Mouse (Mus musculus) T-cell, adult 2 months (primary cell): ENCODE results near the gene Gm20721.
A peak's percentile ranks its signal among the peaks of the same experiment; 100 is the strongest.

Source experiments
- DNase-seq: peaks from one replicate; pipeline ENCODE4 v3.0.0; 2022; ENCODE audit warnings: low spot score

The Gm20721 gene

DNA sequence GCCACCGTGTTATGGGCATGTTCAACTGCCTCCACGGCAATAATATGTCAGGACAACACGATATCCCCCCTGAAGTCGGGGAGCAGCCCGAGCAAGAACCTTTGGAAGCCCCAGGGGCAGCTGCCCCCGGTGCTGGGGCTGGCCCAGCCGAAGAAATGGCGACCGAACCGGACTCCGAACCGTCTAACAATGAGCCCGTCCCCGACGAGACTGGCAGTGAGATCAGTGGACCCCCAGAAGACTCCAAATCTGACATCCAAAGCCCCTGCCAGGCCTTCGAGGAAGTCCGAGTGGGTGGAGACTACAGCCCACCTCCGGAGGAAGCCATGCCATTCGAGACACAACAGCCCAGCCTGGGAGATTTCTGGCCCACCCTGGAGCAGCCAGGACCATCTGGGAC is 48.7 kb downstream of the Gm20721 start:
- DNase-seq: no peak

DNA sequence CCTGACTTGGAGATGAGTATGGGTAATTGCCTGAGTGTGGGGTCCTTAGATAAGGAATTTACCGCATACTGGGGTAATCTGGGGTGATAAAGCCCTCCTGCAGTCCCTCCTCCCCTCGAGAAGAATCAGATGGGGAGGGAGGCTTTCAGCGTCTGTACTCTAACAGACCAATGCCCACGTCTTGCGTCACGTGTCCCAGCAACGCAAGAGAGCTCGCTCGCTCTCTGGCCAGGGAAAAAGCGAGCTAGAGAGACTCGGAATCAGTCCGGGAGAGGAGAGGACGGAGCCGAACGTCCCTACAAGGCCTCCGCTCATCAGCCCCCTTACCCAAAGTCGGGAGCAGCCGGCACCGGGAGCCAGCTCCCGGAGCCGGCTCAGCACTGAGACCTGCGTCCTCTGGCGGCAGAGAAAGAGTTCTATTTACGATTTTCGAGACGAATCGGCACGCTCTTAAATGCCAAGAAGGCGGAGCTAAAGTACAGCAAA is 49.4 kb downstream of the Gm20721 start:
- DNase-seq: no peak

DNA sequence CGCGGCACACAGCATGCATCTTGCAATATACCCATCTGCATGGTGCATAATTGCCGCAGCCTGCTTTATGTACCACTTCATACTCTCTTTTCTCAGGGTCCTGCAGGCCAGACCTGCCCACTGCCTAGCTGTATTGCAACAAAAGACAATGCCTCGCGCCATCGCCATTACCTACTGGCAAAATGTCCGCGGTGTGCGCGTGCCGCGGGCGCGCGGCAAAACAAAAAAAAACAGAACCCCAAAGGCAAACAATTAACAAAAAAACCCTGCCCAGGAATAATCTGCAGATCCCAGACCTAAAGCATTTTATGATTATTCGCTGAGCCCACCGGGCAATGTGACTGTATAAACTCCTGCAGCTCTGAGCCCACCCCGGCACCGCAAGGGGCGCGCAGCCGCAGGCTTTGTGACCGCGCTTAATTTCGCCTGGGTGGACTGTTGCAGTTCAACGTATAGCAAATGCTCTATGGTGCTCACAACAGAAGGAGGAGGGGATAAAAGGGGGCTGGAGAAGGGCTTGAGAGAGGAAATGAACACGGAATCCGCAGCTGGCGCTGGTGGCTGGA is 50.5 kb downstream of the Gm20721 start:
- no peak for DNase-seq

DNA sequence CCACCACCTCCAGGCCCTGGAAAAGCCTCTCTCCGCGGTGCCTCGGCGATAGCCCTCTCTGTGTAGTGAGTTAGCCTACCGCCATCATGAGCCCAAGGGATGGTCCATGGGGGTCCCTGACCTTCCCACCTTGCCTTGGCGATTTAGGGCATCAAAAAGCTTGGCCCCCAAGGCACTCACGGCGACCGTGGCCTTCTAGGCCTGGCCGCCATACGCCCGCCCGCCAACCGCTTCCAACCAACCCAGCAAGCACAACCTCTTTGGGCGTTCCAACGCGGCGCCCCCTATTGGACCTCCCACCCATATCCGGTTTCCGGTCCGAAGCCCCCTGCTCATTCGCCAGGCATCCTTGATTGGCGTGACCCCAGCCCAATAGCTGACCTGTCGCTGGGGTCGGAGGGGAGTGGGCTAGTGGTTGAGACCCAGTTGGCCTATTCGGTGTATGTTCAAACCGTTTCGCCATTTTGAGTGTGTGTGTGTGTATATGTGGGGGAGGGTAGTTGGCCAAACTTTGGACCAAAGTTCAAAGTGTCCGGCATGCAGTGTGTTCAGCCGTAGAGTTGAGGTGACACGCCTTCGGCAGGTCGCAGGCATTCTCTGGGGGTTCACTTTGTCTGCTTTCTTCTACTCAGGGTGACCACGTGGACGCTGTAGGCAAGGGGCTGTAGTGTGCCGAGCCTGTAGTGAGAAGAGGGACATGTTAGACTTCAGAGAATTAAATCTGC is 51.2 kb downstream of the Gm20721 start:
- peak; percentile 46 for DNase-seq

DNA sequence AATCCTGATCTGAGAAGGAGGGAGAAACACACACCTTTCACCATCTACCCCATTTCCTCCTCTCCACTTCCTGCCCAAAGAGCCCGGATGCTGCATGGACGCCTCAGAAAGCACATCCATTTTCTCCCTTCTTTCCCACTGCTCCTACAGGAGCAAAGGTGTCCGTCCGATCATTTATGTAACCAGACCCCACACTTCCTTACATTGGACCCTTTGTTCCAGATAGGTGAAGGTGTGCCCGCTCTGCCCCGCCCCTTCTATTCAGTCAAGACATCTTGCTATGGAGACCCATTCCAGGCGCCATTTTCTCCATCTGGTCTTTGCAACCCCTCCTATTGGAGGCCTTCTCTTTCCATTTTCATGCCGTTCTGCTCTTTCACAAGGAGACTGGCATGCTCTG is 52.1 kb downstream of the Gm20721 start:
- no peak for DNase-seq

DNA sequence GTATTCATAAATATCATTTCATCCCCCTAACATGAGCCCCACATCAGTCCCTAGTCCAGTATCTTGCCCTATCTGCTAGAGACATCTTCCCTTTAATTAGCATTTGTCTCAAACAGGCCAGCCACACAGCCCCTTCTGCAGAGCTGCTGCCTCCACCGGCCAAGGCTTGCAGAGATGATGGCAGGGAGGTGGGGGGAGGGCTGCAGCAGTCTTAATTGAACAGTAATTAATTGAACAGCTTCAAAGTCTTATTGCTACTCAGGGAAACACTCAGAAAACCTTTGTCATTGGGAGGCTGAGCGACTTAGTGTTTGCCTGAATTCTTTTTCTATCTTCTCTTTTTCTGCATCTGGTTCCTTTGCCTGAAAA is 54.9 kb downstream of the Gm20721 start:
- DNase-seq: no peak

DNA sequence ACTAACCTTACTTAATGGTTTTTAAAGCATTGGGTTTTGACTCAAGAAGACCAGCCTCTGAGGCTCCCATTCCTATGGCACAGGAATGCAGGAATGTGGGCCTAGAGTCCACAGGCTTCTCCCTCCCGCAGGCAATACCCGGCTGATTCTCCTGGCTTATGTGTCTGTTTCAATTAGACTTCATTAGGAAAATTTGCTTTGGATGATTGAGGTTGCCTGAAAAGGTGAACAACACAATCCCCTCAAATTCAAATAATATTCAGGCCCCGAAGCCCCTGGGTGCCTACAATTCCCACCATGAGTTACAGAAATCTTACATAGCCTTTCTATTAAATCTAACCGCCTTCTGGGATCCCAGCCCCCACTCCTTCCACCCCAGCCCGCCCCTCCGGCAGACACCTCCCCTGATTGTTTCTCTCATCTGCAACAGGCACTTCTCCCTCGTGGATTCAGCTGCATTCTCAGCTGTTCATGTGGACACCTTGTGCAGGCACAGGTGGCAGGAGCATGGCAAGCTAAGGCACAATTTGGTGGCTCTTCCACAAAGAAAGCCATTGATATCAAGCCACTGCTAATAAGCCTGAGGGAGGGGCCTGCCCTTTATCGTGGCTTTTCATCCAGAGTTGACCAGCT is 55.4 kb downstream of the Gm20721 start:
- DNase-seq: no peak

DNA sequence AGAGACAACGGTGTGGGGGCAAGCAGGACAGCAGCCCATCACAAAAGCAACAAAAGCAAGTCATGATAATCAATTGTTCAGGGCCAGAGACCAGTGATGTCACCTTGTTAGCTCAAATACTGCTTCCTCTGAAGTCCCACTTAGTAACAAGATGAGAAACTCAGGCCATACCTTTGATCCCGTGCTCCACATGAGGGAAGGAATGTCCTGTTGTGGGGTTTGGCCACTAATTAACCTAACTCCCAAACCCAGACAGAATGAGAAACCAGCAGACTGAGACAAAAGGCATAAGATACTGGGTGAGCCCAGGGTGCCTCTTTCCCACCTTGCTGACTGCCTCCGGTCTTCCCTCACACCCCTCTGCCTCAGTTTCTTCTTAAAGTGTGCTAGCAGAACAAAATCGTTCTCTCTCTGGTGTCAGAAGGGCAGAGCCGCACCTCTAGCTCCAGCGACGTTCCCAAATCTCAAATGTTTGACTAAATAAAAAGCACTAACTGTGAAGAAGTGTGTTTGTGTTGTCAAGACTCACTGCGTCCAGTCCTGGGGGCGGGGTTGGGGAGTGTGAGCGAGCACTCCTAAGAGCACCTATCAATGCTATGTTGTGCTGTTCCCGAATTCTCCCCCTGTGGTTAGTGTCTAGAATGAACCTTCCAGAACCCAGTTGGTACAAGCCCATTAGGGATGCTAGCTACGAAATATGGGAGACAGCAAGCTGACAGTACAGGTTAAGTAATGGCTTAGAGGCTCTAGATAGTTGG is 57.7 kb downstream of the Gm20721 start:
- DNase-seq: no peak

DNA sequence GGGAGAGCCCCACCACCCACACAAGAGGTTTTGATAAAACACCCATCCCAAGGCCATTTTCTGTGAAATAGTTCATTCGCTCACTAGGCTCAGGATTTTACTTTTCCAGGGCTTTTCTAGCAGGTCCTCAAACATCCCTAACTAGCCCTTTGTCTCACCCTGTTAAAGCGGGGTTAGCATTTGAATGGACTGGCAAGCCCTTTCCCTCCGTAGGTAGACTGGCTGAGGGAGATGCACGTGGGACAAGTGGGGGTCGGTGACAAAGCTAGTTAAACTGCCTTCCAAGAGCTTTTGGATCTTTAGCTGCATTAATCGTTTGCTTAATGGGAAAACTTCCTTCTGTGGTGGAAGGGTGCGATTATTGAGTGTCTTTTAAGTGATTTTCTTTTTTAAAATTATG is 58.6 kb downstream of the Gm20721 start:
- DNase-seq: no peak

DNA sequence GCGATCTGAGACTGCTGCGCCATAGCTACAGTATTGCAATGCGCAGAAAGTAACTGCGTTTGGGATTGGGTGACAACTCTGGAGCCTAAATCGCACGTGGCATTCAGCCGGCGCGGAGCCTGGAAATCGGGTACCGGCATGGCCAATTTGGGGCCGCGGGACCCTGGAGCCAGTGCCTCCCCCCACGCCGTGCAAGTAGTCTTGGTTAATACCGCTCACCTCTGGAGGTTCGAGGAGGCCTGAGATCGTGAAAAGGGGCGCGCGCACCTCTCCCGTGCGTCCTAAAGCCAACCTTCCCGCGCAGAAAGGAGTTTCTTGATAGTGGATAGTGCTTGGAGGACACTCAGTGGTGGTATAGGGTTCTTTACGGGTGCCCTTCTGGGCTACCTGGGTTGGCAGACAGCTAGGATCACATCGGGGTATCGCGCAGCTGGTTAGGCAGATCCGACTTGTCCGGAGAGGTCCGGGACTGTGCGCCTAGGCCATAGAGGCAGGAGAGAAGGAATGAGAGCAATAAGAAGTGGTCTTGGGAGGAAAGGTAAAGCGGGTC is 60.5 kb downstream of the Gm20721 start:
- DNase-seq: no peak

DNA sequence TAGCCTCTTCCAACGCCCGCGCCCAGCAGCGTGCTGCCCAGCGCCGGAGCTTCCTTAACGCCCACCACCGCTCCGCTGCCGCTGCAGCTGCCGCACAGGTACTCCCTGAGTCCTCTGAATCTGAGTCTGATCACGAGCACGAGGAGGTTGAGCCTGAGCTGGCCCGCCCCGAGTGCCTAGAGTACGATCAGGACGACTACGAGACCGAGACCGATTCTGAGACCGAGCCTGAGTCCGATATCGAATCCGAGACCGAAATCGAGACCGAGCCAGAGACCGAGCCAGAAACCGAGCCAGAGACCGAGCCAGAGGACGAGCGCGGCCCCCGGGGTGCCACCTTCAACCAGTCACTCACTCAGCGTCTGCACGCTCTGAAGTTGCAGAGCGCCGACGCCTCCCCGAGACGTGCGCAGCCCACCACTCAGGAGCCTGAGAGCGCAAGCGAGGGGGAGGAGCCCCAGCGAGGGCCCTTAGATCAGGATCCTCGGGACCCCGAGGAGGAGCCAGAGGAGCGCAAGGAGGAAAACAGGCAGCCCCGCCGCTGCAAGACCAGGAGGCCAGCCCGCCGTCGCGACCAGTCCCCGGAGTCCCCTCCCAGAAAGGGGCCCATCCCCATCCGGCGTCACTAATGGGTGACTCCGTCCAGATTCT is 61.6 kb downstream of the Gm20721 start:
- DNase-seq: no peak

DNA sequence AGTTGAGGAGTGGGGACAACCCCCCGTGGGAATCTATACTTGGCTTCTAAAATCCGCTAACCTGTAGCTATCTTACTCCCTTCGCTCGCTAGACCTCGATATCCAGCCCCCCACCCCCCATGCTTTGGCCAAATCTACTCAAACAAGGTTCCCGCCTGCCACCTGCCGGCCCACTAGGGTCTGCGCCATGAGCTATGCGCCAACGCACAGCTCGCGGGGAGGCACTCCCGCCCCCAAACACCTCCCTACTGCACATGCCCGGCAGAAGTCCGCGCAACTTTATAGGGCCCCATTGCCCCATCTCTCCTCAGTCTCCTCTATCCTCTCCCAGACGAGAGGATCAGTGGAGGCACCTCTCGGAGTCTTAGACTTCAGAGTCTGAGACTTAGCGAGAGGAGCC is 62.5 kb downstream of the Gm20721 start, which contains the start of gene Gnas:
TSS of gene Gnas (plus strand) at position 310 of the 400 bp plus-strand sequence.
- no peak for DNase-seq

DNA sequence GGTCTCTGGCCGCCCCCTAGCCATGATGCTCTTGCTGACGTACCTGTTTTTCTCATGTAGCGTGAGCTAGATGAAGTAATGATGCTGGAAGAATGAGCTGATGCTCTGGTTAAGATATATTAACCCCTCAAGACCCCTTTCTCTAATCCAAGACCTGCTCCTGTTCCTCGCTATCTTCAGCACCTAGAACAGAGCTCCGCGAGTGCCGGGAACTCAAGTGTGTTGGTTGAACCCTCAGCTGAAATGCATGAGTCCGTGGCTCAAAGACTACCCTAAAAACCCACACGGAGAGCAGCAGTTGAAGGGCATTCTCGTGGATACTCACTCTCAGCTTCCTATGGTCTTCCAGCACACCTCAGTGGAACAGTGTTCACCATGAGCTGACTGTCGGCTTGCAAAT is 63.2 kb downstream of the Gm20721 start:
- DNase-seq: no peak
